Mouse (Mus musculus) lung, adult 2 months (tissue): ENCODE measurements at regions not wholly inside any gene's neighbourhood (a gene's known extent, or its start where the extent isn't known, plus 50 kb on each side); places are given as distances from the start of the nearest gene placed in this dataset.

ENCODE experiments used
- DNase-seq: peaks from one replicate; pipeline ENCODE4 v3.0.0; 2022
- H3K4me1 ChIP-seq: fragments of 200-500 bp; 2 replicates; pipeline ENCODE4 v1.6.1; 2011; ENCODE audit warnings: low read length; ENCODE audit not compliant: control insufficient read depth, insufficient read depth
- H3K4me3 ChIP-seq: fragments of 200-500 bp; replicated peaks from 2 replicates; pipeline ENCODE3; 2011; ENCODE audit warnings: low read depth, mild to moderate bottlenecking, control low read depth, low read length; ENCODE audit errors: extremely low read depth
- CTCF ChIP-seq: fragments of 200-500 bp; IDR thresholded peaks from 2 replicates; pipeline ENCODE4 v1.5.1; 2011; ENCODE audit warnings: mild to moderate bottlenecking, low read length, control low read depth; ENCODE audit not compliant: insufficient read depth
- POLR2A ChIP-seq: fragments of 200-500 bp; IDR thresholded peaks from 2 replicates; pipeline ENCODE4 v1.6.1; 2011; ENCODE audit warnings: low read depth, mild to moderate bottlenecking, control low read depth, low read length, borderline replicate concordance; ENCODE audit errors: extremely low read depth
- WGBS: fragments of 180-500 bp; shearing (Covaris S2); methylation state at CpG from one replicate; pipeline ENCODE4 v1.1.7; 2018; 5-methylcytosine and 5-hydroxymethylcytosine counted together

- no peak overlapping the region for H3K4me3 ChIP-seq
- DNase-seq: no peak
- TF ChIP-seq CTCF: no peak
- no peaks in the 10 kb centered on the region for H3K4me1 ChIP-seq
- WGBS: 75% methylated on average over 4 of the region's 4 CpGs
Observed at GRCm38 (mm10) chr5:4697346-4698095, 60.3 kb downstream of the Fzd1 start.

GRCm38 (mm10) chr5:4696701-4697100 lies 61.1 kb downstream of the Fzd1 start:
- Histone ChIP-seq H3K4me1 (no peaks in the 10 kb centered on the region), H3K4me3 (no peak overlapping the region)
- no peak for DNase-seq
- TF ChIP-seq POLR2A: no peak
- no peak for TF ChIP-seq CTCF

- TF ChIP-seq POLR2A (no peak), CTCF (no peak)
- H3K4me3 ChIP-seq: no peak overlapping the region
- H3K4me1 ChIP-seq: no peaks in the 10 kb centered on the region
- 35% methylated on average over 2 of the region's 2 CpGs for WGBS
- no peak for DNase-seq
Observed at GRCm38 (mm10) chr5:4689130-4689529, 68.7 kb downstream of the Fzd1 start.

GRCm38 (mm10) chr5:4675316-4675715 lies 82.5 kb downstream of the Fzd1 start:
- WGBS: 78% methylated on average over 2 of the region's 2 CpGs
- DNase-seq: no peak
- TF ChIP-seq POLR2A: no peak
- no peak for TF ChIP-seq CTCF
- no peak overlapping the region for H3K4me3 ChIP-seq
- H3K4me1 ChIP-seq: no peaks in the 10 kb centered on the region

- Histone ChIP-seq H3K4me3 (no peak overlapping the region), H3K4me1 (no peaks in the 10 kb centered on the region)
- 68% methylated on average over 12 of the region's 12 CpGs for WGBS
- no peak for TF ChIP-seq POLR2A
- TF ChIP-seq CTCF: no peak
- DNase-seq: no peak
Observed at GRCm38 (mm10) chr5:4666381-4666780, 91.5 kb downstream of the Fzd1 start.

- Histone ChIP-seq H3K4me1 (no peaks in the 10 kb centered on the region), H3K4me3 (no peak overlapping the region)
- DNase-seq: no peak
- WGBS: 69% methylated on average over 9 of the region's 9 CpGs
- TF ChIP-seq CTCF (no peak), POLR2A (no peak)
Observed at GRCm38 (mm10) chr5:4665978-4666377, 91.9 kb downstream of the Fzd1 start.

- no peak for DNase-seq
- H3K4me1 ChIP-seq: no peaks in the 10 kb centered on the region
- H3K4me3 ChIP-seq: no peak overlapping the region
- WGBS: 72% methylated on average over 4 of the region's 4 CpGs
- no peak for TF ChIP-seq CTCF
- TF ChIP-seq POLR2A: no peak
Observed at GRCm38 (mm10) chr5:4664918-4665317, 92.9 kb downstream of the Fzd1 start.

- TF ChIP-seq CTCF (no peak), POLR2A (no peak)
- WGBS: 70% methylated on average over 10 of the region's 10 CpGs
- Histone ChIP-seq H3K4me1 (no peaks in the 10 kb centered on the region), H3K4me3 (no peak overlapping the region)
- DNase-seq: no peak
Observed at GRCm38 (mm10) chr5:4664488-4664887, 93.3 kb downstream of the Fzd1 start.

- no peak for TF ChIP-seq POLR2A
- no peak for TF ChIP-seq CTCF
- whole genome bisulfite sequencing: 39% methylated on average over 6 of the region's 6 CpGs
- no peak for DNase-seq
Observed at GRCm38 (mm10) chr5:4662198-4662585, 95.6 kb downstream of the Fzd1 start.

GRCm38 (mm10) chr5:4661420-4662197 lies 96.2 kb downstream of the Fzd1 start:
- Histone ChIP-seq H3K4me3 (no peak overlapping the region), H3K4me1 (no peaks in the 10 kb centered on the region)
- DNase-seq: peak; percentile 6
- TF ChIP-seq POLR2A (no peak), CTCF (no peak)
- whole genome bisulfite sequencing: 21% methylated on average over 12 of the region's 12 CpGs

More at GRCm38 (mm10) chr5:4662198-4662585, 95.6 kb downstream of the Fzd1 start:
- H3K4me1 ChIP-seq: no peaks in the 10 kb centered on the region
- H3K4me3 ChIP-seq: no peak overlapping the region
